Mouse (Mus musculus): Measurements from ENCODE around the gene Col4a1.

DNA sequence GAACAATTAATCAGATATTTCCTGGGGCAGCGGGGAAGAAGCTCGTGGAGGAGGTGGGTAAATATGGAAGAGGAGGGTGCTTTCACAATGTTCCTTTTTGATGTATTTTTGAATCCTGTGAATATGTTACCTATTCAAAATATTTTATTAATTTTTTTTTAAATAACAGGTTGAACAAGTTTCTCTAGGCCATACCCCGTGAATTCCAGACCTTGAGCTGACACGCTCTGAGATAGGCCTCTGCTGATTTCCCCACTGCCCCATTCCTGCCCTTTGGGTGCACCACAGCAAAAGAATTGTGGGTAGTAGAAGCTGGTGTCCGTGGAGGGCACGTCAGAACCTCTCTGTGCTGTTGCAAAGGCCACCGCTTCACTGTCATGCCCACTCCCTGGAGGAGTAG is 136.2 kb downstream of the Col4a1 start:
- TF ChIP-seq CTCF (conservative IDR thresholded peaks at IDR 0.05; ENCODE audit: low read length): no peak
- no peak for TF ChIP-seq POU5F1 (IDR thresholded peaks at IDR 0.05; ENCODE audit: borderline replicate concordance, low read length)
- no peak for TF ChIP-seq NANOG (IDR thresholded peaks at IDR 0.05; ENCODE audit: borderline replicate concordance, low read length)

Data from E14TG2a.4 (cell line).